Mouse (Mus musculus): Measurements from ENCODE around the gene Tdg. TPM values are rescaled to one million over a fixed set of nuclear protein-coding genes. Genes with fewer than 3 reads are reported as not detected.
A peak's percentile ranks its signal among the peaks of the same experiment; 100 is the strongest.

Gene Tdg
- polyA plus RNA-seq, 1 experiment from 2014 or later, result 158 TPM

DNA sequence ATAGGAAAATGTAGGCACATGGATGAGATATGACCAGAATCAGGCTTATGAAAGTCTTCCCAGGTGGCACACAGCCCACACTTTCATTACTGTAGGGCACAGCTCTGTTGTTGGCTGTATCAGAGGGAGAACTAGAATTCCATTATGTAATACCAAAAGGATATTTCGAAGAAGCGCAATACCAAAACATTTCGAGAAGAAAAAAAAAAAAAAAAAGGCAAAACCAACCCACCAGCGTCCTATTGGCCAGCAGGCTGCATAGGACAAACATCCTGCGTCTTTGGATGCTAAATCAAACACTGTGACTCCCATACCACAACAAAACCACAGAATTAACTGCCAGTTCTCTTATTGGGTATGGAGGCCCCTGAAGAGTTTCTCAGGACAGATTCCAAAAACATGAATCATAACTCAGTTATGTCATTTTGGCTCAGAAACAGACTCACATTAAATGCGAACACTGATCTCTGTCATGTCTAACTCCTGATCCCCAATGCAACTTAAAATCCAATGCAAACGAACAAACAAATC lies 60.1 kb downstream of the Tdg start:
- peak overlapping the region; percentile 52; the same call in 1 of the 2 replicates for H3K9ac ChIP-seq (replicated peaks; ENCODE audit: low read length)
- no peak for ATAC-seq (ENCODE audit: low FRiP score, low TSS enrichment)
- H3K4me1 ChIP-seq (ENCODE audit: insufficient read depth, low read length), result no peaks in the 10 kb centered on the region
- no peaks in the 10 kb centered on the region for H3K9me3 ChIP-seq (ENCODE audit: low read length)
- H3K27ac ChIP-seq (ENCODE audit: low read length), result no peak overlapping the region
- WGBS, result 56% methylated on average over 7 of the region's 7 CpGs
- no peaks in the 10 kb centered on the region for H3K36me3 ChIP-seq (ENCODE audit: insufficient read depth, low read length)
- peak overlapping the region; percentile 46 for H3K4me2 ChIP-seq (replicated peaks; ENCODE audit: low read depth, low read length)
- H3K4me3 ChIP-seq (ENCODE audit: low read length), result peak overlapping the region; percentile 28
- no peaks in the 10 kb centered on the region for H3K27me3 ChIP-seq (ENCODE audit: insufficient read depth, low read length)

DNA sequence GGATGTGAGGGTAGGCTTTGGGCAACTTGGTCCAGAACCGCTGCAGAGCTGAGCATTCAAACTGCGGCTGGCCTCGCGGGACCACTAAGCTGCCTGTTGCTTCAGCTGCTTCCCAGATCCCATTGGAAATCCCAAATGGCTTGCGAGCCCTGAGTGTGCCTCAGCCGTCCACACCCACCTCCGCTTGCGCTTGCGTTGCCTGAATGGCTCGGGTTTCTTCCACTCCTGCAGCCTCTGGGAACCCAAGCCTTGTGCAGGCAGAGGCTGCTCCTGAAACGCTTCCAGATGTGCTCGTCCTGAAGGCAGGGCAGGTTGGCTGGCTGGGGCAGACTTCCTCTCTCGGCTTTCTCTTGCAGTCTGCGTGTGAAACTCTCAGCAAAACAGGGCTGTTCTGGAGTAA lies 60.9 kb downstream of the Tdg start, which contains the start of gene Glt8d2:
TSS of gene Glt8d2 (minus strand) at position 157 of the 400 bp plus-strand sequence.
- Histone ChIP-seq H3K4me3 (ENCODE audit: low read length) (peak within 1 kb of the TSS; percentile 28), H3K9me3 (ENCODE audit: low read length) (no peaks in the 10 kb centered on the region), H3K36me3 (ENCODE audit: insufficient read depth, low read length) (no peaks in the 10 kb centered on the region), H3K27me3 (ENCODE audit: insufficient read depth, low read length) (no peaks in the 10 kb centered on the region), H3K4me2 (replicated peaks; ENCODE audit: low read depth, low read length) (peak within 1 kb of the TSS; percentile 46), H3K4me1 (ENCODE audit: insufficient read depth, low read length) (no peaks in the 10 kb centered on the region), H3K9ac (replicated peaks; ENCODE audit: low read length) (peak within 1 kb of the TSS; percentile 52), H3K27ac (ENCODE audit: low read length) (no peak within 1 kb of the TSS)
- WGBS, result 3% methylated on average over 14 of the region's 14 CpGs
- peak; percentile 86 for ATAC-seq (ENCODE audit: low FRiP score, low TSS enrichment)

DNA sequence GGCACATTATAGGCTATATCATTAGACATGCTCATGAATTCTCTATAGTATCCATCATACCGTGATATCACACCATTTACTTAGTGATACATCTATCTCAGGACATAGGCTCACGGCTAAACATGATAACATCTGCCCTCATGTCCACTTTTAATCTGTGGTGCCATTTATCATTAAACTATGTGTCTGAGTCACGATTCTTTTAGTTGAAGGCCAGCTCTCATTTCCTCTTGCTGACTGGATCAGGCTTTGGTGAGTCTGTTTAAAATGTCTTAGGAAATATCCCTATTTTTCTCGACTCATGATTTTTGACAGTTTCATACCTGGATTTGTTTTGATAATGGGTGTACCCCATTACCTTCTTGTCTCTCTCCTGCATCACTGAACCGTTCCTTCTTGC lies 66.3 kb downstream of the Tdg start, which contains the start of gene Hcfc2:
TSS of gene Hcfc2 (plus strand) at position 205 of the 400 bp plus-strand sequence.
- Histone ChIP-seq H3K27me3 (ENCODE audit: insufficient read depth, low read length) (no peaks in the 10 kb centered on the region), H3K9ac (replicated peaks; ENCODE audit: low read length) (no peak within 1 kb of the TSS), H3K27ac (ENCODE audit: low read length) (0 out of 2 replicates have a peak within 1 kb of the TSS, but pooled peaks have one; percentile 14), H3K4me2 (replicated peaks; ENCODE audit: low read depth, low read length) (no peak within 1 kb of the TSS), H3K36me3 (ENCODE audit: insufficient read depth, low read length) (no peaks in the 10 kb centered on the region), H3K4me3 (ENCODE audit: low read length) (no peak within 1 kb of the TSS), H3K4me1 (ENCODE audit: insufficient read depth, low read length) (peaks cover 27% of the 10 kb centered on the region), H3K9me3 (ENCODE audit: low read length) (no peaks in the 10 kb centered on the region)
- no peak for ATAC-seq (ENCODE audit: low FRiP score, low TSS enrichment)
- WGBS, result 68% methylated on average over 5 of the region's 5 CpGs

DNA sequence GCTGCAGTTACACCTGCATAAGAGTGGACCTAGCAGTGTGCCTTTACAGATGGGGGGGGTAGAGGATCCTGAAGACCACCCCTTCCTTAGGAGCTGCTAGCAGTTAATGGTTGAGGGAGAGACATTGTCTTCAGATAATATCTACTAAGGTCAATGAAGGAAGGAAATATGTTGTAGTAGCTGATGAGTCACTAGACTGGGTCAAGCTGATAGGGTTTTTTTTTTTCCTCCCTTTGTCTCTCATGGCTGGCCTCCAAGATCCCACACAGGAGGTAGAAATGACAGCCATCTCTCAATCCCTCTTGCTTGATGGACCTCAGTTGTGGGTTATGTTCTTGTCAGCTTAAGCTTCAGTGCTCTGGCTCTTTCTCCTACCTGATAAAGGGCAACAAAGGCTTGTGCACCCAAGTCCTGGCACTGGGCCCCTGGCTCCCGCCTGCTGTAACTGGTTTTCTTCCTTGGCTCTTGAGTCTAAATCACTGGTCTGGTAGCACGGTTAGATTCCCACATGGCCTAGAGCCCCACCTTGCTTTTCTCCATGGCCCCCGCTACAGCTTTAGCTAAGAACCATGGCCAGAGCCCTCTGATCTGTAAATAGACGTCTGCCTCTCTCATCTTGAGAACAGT lies 66.9 kb downstream of the Tdg start:
- ATAC-seq (ENCODE audit: low FRiP score, low TSS enrichment), result no peak
- Histone ChIP-seq H3K4me3 (ENCODE audit: low read length) (no peak overlapping the region), H3K27me3 (ENCODE audit: insufficient read depth, low read length) (no peaks in the 10 kb centered on the region), H3K4me1 (ENCODE audit: insufficient read depth, low read length) (peaks cover 27% of the 10 kb centered on the region), H3K9me3 (ENCODE audit: low read length) (no peaks in the 10 kb centered on the region), H3K27ac (ENCODE audit: low read length) (0 out of 2 replicates have a peak overlapping the region, but pooled peaks have one; percentile 14), H3K4me2 (replicated peaks; ENCODE audit: low read depth, low read length) (no peak overlapping the region), H3K9ac (replicated peaks; ENCODE audit: low read length) (no peak overlapping the region), H3K36me3 (ENCODE audit: insufficient read depth, low read length) (0 out of 2 replicates have a peak, but pooled peaks cover 3% of the 10 kb centered on the region)
- 62% methylated on average over 4 of the region's 4 CpGs for WGBS

DNA sequence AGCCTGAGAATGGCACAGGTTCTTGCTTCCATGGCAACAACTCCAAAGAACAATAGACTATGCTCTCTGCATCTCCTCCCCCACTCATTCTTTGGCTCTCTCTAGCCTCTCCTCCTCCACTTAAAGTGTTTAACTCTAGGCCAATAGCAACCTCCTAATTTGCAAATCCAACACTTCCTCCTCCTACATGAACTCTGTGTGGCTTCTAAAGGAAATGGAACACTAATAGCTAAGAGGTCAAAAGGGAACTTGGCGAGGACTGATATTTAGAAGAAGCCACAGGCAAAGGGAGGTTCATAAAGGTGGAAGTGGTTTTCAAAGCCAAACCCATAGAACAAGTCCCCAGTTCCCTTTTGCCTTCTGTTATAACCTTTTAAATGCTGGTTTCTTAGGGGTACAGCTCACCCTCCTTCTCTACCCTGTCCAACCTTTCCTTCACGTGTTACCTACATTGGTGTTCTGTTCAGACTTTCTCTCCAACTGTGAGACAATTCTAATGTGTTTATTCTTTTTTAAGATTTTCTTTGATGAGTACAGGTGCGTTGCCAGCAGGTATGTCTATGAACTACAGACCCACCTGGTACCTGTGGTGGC lies 67.8 kb downstream of the Tdg start:
- no peak overlapping the region for H3K9ac ChIP-seq (replicated peaks; ENCODE audit: low read length)
- peaks cover 3% of the 10 kb centered on the region; the same call in 1 of the 2 replicates for H3K36me3 ChIP-seq (ENCODE audit: insufficient read depth, low read length)
- no peak overlapping the region for H3K4me3 ChIP-seq (ENCODE audit: low read length)
- H3K27me3 ChIP-seq (ENCODE audit: insufficient read depth, low read length), result no peaks in the 10 kb centered on the region
- H3K27ac ChIP-seq (ENCODE audit: low read length), result 0 out of 2 replicates have a peak overlapping the region, but pooled peaks have one; percentile 30
- H3K9me3 ChIP-seq (ENCODE audit: low read length), result no peaks in the 10 kb centered on the region
- H3K4me2 ChIP-seq (replicated peaks; ENCODE audit: low read depth, low read length), result no peak overlapping the region
- ATAC-seq (ENCODE audit: low FRiP score, low TSS enrichment), result no peak
- H3K4me1 ChIP-seq (ENCODE audit: insufficient read depth, low read length), result peaks cover 27% of the 10 kb centered on the region
- 72% methylated on average over 3 of the region's 3 CpGs for WGBS

DNA sequence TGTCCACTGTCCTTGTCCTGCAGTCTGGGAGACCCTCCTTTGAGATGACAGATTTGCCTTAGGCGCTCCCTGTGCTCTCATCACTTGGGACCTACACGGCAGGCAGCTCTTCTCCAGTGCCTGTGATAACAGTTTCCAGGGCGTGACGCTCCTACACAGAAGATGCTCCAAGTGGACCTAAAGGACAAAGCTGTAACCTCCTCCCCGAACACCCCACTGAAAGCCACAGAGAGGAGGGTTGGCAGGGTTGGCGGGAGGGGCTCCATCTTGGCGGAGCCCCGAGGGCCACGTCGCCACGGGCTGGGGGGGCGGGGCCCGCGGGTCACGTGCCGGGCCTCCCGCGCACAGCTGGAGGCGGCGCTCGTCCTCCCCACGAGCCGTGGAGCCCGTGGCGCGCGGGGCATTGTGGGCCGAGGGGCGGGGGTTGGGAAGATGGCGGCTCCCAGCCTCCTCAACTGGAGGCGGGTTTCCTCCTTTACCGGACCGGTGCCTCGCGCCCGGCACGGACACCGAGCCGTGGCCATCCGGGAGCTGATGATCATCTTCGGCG lies 69.2 kb downstream of the Tdg start:
- Histone ChIP-seq H3K4me1 (ENCODE audit: insufficient read depth, low read length) (peaks cover 27% of the 10 kb centered on the region), H3K4me2 (replicated peaks; ENCODE audit: low read depth, low read length) (peak overlapping the region; percentile 85), H3K36me3 (ENCODE audit: insufficient read depth, low read length) (peaks cover 3% of the 10 kb centered on the region; the same call in 1 of the 2 replicates), H3K27ac (ENCODE audit: low read length) (peak overlapping the region; percentile 41; the same call in 1 of the 2 replicates), H3K27me3 (ENCODE audit: insufficient read depth, low read length) (no peaks in the 10 kb centered on the region), H3K9ac (replicated peaks; ENCODE audit: low read length) (peak overlapping the region; percentile 81), H3K9me3 (ENCODE audit: low read length) (no peaks in the 10 kb centered on the region), H3K4me3 (ENCODE audit: low read length) (peak overlapping the region; percentile 96)
- WGBS, result under 1% methylated on average over 39 of the region's 42 CpGs
- peak; percentile 95 for ATAC-seq (ENCODE audit: low FRiP score, low TSS enrichment)

DNA sequence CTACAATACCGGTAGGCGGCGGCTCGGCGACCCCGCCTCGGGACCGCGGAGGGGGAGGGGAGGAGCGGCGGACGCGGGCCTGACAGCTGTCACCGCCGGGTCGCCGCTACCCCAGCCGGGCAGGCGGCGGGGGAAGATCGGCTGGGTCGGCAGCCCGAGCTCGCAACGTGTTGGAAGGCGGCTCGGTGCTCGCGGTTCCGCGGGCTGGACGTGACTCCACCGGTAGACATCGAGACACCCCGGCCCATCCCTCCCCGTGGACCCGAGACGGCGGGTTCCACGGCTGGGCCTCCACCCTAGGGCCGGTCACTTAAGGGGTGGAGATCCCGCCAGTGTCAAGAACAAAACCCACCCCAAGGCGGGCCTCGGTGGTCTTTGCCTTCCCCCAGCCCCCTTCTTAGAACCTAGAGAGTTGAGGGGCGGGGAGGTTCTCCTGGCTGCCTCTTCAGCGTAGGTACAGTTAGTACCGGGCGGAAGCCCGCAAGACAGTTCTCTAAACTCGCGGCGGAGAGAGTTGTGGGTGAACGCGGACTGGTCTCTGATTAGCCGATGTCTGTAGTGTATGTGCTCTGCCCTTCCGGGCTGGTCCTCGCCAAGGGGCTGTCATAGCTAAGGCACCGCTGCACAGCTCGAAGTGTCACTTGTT lies 69.8 kb downstream of the Tdg start:
- under 1% methylated on average over 51 of the region's 59 CpGs for WGBS
- Histone ChIP-seq H3K4me3 (ENCODE audit: low read length) (peak overlapping the region; percentile 96), H3K27ac (ENCODE audit: low read length) (peak overlapping the region; percentile 34; the same call in 1 of the 2 replicates), H3K36me3 (ENCODE audit: insufficient read depth, low read length) (peaks cover 6% of the 10 kb centered on the region; the same call in 1 of the 2 replicates), H3K27me3 (ENCODE audit: insufficient read depth, low read length) (no peaks in the 10 kb centered on the region), H3K9me3 (ENCODE audit: low read length) (no peaks in the 10 kb centered on the region), H3K4me1 (ENCODE audit: insufficient read depth, low read length) (peaks cover 27% of the 10 kb centered on the region), H3K9ac (replicated peaks; ENCODE audit: low read length) (peak overlapping the region; percentile 81), H3K4me2 (replicated peaks; ENCODE audit: low read depth, low read length) (peak overlapping the region; percentile 85)
- peak; percentile 62 for ATAC-seq (ENCODE audit: low FRiP score, low TSS enrichment)

Other genes with a start within 250 kb of the Tdg start
- gene Gm1553, start 137.2 kb upstream of the Tdg start, polyA plus RNA-seq (2015; fragmentation: Nextera tagmentation; extraction: Ambion mirVana), result not detected in 2 replicates
- 43.2 and 45.3 TPM in 2 replicates for gene 1190007I07Rik, start 6.6 kb upstream of the Tdg start, polyA plus RNA-seq (2015; fragmentation: Nextera tagmentation; extraction: Ambion mirVana)
- 3.0 and 4.1 TPM in 2 replicates for gene Glt8d2, start 60.8 kb downstream of the Tdg start, polyA plus RNA-seq (2015; fragmentation: Nextera tagmentation; extraction: Ambion mirVana)
- gene Hcfc2, start 66.3 kb downstream of the Tdg start, polyA plus RNA-seq (2015; fragmentation: Nextera tagmentation; extraction: Ambion mirVana), result 30.4 and 33.9 TPM in 2 replicates
- 47.1 and 48.3 TPM in 2 replicates for gene Nfyb, start 134.3 kb downstream of the Tdg start, polyA plus RNA-seq (2015; fragmentation: Nextera tagmentation; extraction: Ambion mirVana)
- 112 and 113 TPM in 2 replicates for gene Txnrd1, start 204.1 kb downstream of the Tdg start, polyA plus RNA-seq (2015; fragmentation: Nextera tagmentation; extraction: Ambion mirVana)
- 0.16 and 0.40 TPM in 2 replicates for gene Eid3, start 236.8 kb downstream of the Tdg start, polyA plus RNA-seq (2015; fragmentation: Nextera tagmentation; extraction: Ambion mirVana)

Measured in kidney, embryonic 16.5 days (tissue).